Mouse (Mus musculus): ENCODE measurements around the gene Usmg5.

DNA sequence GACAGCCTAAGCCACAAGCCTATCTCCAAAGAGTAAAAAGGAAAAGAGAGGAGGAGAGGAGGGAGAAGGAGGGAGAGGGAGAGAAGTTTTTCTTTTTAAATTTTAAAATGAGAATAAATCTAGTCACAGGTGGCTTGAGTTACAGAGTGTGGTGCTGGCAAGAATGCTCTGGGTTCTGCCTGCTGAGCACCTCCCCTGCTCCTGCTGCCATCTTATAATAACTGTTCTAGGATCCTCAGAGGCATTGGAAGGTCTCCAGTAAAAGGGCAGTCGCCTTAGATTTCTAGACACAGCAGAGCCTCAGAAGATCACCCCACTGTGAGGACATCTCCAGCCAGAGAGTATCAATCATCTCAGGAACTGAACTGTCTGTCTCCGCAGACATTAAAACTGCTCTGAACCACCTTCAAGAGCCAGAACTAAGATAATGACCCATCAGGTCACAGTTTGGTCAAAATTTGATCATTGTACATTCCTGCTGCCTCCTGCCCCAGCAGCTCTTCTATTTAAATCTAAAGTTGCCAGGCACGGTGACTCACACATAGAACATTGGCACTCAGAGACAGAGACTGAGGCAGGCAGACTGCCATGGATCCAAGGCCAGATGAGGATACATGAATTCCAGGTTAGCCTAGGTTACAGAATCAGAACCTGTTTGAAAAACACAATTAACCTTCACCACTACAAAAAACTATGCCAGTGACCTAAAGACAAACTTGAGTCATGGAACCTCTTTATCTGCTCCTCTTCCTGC is 49.5 kb downstream of the Usmg5 start:
- TF ChIP-seq TCF12 (IDR thresholded peaks at IDR 0.05; ENCODE audit: insufficient read depth, poor library complexity, severe bottlenecking): no peak
- no peak for TF ChIP-seq E2F4 (IDR thresholded peaks at IDR 0.05; ENCODE audit: insufficient read depth)
- TF ChIP-seq POLR2AphosphoS2 (IDR thresholded peaks at IDR 0.05; ENCODE audit: insufficient read length, low read depth): no peak
- no peak for TF ChIP-seq POLR2A (IDR thresholded peaks at IDR 0.05; ENCODE audit: insufficient read length, low read depth)
- no peak for TF ChIP-seq TCF3 (IDR thresholded peaks at IDR 0.05; ENCODE audit: insufficient read length, low read depth)
- TF ChIP-seq USF1 (IDR thresholded peaks at IDR 0.05; ENCODE audit: low read depth): no peak
- no peak for TF ChIP-seq MYOD1 (IDR thresholded peaks at IDR 0.05; ENCODE audit: control insufficient read depth in 1 of 3, insufficient read length in 2 of 3, low read depth in 2 of 3)
- TF ChIP-seq CEBPB (IDR thresholded peaks at IDR 0.05; ENCODE audit: insufficient read depth, poor library complexity, severe bottlenecking): no peak
- TF ChIP-seq MAX (IDR thresholded peaks at IDR 0.05; ENCODE audit: low read depth): no peak
- no peak for TF ChIP-seq REST (IDR thresholded peaks at IDR 0.05; ENCODE audit: insufficient read depth, insufficient read length)
- no peak for TF ChIP-seq MYOG (IDR thresholded peaks at IDR 0.05; ENCODE audit: control insufficient read depth in 1 of 3, insufficient read depth in 1 of 3, insufficient read length in 2 of 3, low read depth in 2 of 3)

All from myocyte (in vitro differentiated cells).